Mouse (Mus musculus) retina, postnatal 7 days (tissue): ENCODE data around the gene Gbx1.

ENCODE experiments used
- DNase-seq: peaks from one replicate; pipeline ENCODE4 v3.0.0-alpha.2; 2012; ENCODE audit warnings: low read depth, low spot score

The Gbx1 gene

GRCm38 (mm10) chr5:24525360-24526189 lies 1.4 kb downstream of the Gbx1 start:
- no peak for DNase-seq

GRCm38 (mm10) chr5:24524522-24524921 lies 2.5 kb downstream of the Gbx1 start:
- DNase-seq = no peak

GRCm38 (mm10) chr5:24523806-24524205 lies 3.2 kb downstream of the Gbx1 start:
- no peak for DNase-seq

- no peak for DNase-seq
Observed at GRCm38 (mm10) chr5:24521366-24521765, 5.6 kb downstream of the Gbx1 start.

- DNase-seq = no peak
Observed at GRCm38 (mm10) chr5:24512271-24512670, 14.7 kb downstream of the Gbx1 start.

GRCm38 (mm10) chr5:24510635-24511034 lies 16.4 kb downstream of the Gbx1 start:
- DNase-seq = no peak

- no peak for DNase-seq
Observed at GRCm38 (mm10) chr5:24508406-24508805, 18.6 kb downstream of the Gbx1 start.

- no peak for DNase-seq
Observed at GRCm38 (mm10) chr5:24505513-24505912, 21.5 kb downstream of the Gbx1 start.

GRCm38 (mm10) chr5:24502786-24503185 lies 24.2 kb downstream of the Gbx1 start:
- no peak for DNase-seq

GRCm38 (mm10) chr5:24500851-24501250 lies 26.2 kb downstream of the Gbx1 start:
- no peak for DNase-seq

GRCm38 (mm10) chr5:24499113-24499512 lies 27.9 kb downstream of the Gbx1 start:
- no peak for DNase-seq

- no peak for DNase-seq
Observed at GRCm38 (mm10) chr5:24497526-24497925, 29.5 kb downstream of the Gbx1 start.

- DNase-seq = no peak
Observed at GRCm38 (mm10) chr5:24496756-24497155, 30.2 kb downstream of the Gbx1 start.

- DNase-seq = no peak
Observed at GRCm38 (mm10) chr5:24495019-24495418, 32.0 kb downstream of the Gbx1 start.

GRCm38 (mm10) chr5:24492546-24493285 lies 34.3 kb downstream of the Gbx1 start:
- DNase-seq = no peak

GRCm38 (mm10) chr5:24490413-24490920 lies 36.5 kb downstream of the Gbx1 start:
- DNase-seq = no peak

- no peak for DNase-seq
Observed at GRCm38 (mm10) chr5:24486738-24487137, 40.3 kb downstream of the Gbx1 start.

- peak; percentile 76 for DNase-seq
Observed at GRCm38 (mm10) chr5:24486097-24486496, 40.9 kb downstream of the Gbx1 start.

- no peak for DNase-seq
Observed at GRCm38 (mm10) chr5:24484963-24485362, 42.0 kb downstream of the Gbx1 start.

- peak; percentile 72 for DNase-seq
Observed at GRCm38 (mm10) chr5:24483326-24483725, 43.7 kb downstream of the Gbx1 start.

GRCm38 (mm10) chr5:24482247-24483079 lies 44.5 kb downstream of the Gbx1 start:
- DNase-seq = no peak

- DNase-seq = peak; percentile 57
Observed at GRCm38 (mm10) chr5:24481647-24482046, 45.4 kb downstream of the Gbx1 start.
